Mouse (Mus musculus): ENCODE data around the gene Ttc28. TPM values are rescaled to one million over a fixed set of nuclear protein-coding genes. Genes with fewer than 3 reads are reported as not detected.

Gene Ttc28
- polyA plus RNA-seq, 1 experiment from 2014 or later, result 17.6 TPM

DNA sequence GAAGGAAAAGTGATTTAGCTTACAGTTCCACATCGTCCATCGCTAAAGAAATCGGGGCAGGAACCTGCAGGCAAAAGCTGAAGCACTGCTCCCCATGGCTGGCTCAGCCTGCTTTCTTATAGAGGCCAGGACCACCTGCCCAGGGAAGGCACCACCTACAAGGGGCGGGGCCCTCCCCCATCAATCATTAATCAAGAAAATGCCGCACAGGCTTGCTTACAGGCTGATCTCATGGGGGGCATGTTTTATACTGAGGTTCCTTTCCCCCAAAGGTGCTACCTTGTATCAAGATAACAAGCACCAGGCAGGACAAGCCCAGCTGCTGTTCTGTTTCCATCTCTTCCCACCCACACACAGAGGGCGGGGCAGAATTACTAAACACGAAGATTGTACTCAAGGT lies 419.1 kb downstream of the Ttc28 start:
- no peaks in the 10 kb centered on the region for H3K36me3 ChIP-seq
- H3K9me3 ChIP-seq, result no peaks in the 10 kb centered on the region
- no peak for ATAC-seq (ENCODE audit: low FRiP score, low read depth)
- H3K4me1 ChIP-seq, result peaks cover 8% of the 10 kb centered on the region
- H3K27ac ChIP-seq, result no peak overlapping the region
- 49% methylated on average over 7 of the region's 7 CpGs for WGBS
- no peaks in the 10 kb centered on the region for H3K27me3 ChIP-seq
- H3K4me3 ChIP-seq, result no peak overlapping the region
- no peak overlapping the region for H3K4me2 ChIP-seq (replicated peaks)
- H3K9ac ChIP-seq, result no peak overlapping the region

- Histone ChIP-seq H3K4me1 (peaks cover 11% of the 10 kb centered on the region), H3K4me2 (replicated peaks) (no peak overlapping the region), H3K9me3 (peaks cover 6% of the 10 kb centered on the region), H3K9ac (no peak overlapping the region), H3K27me3 (no peaks in the 10 kb centered on the region), H3K27ac (no peak overlapping the region), H3K36me3 (no peaks in the 10 kb centered on the region), H3K4me3 (no peak overlapping the region)
- no peak for ATAC-seq (ENCODE audit: low FRiP score, low read depth)
- 68% methylated on average over 8 of the region's 8 CpGs for WGBS
These were observed 421.2 kb downstream of the Ttc28 start for GRCm38 (mm10) chr5:111300776-111301175.

DNA sequence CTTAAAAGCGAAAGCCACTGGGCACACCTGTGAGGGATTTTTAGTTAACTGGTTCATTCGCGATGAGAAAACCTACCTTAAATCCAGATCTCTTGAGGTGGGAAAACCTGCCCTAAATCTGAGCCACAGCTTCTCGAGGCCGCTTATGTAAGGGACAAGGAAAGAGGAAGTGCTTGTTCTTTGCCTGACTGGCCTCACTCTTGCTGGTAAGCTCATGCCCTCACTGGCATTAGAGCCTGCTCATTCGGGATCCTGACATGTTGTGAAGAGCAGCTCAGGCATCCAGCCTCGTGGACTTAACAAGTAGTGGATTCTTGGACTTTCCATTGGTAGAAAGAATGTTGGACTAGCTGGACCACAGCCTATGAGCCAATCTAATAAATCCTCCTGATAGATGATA lies 422.1 kb downstream of the Ttc28 start:
- H3K27me3 ChIP-seq, result no peaks in the 10 kb centered on the region
- H3K9me3 ChIP-seq, result peaks cover 6% of the 10 kb centered on the region
- no peak overlapping the region for H3K4me2 ChIP-seq (replicated peaks)
- peaks cover 11% of the 10 kb centered on the region for H3K4me1 ChIP-seq
- no peaks in the 10 kb centered on the region for H3K36me3 ChIP-seq
- WGBS, result 76% methylated on average over 7 of the region's 7 CpGs
- H3K4me3 ChIP-seq, result no peak overlapping the region
- H3K27ac ChIP-seq, result no peak overlapping the region
- ATAC-seq (ENCODE audit: low FRiP score, low read depth), result no peak
- H3K9ac ChIP-seq, result no peak overlapping the region

- no peak for ATAC-seq (ENCODE audit: low FRiP score, low read depth)
- H3K27me3 ChIP-seq, result no peaks in the 10 kb centered on the region
- peaks cover 6% of the 10 kb centered on the region for H3K9me3 ChIP-seq
- peaks cover 11% of the 10 kb centered on the region for H3K4me1 ChIP-seq
- H3K36me3 ChIP-seq, result no peaks in the 10 kb centered on the region
- WGBS, result 89% methylated on average over 3 of the region's 3 CpGs
- no peak overlapping the region for H3K9ac ChIP-seq
- H3K4me3 ChIP-seq, result no peak overlapping the region
- H3K4me2 ChIP-seq (replicated peaks), result no peak overlapping the region
- no peak overlapping the region for H3K27ac ChIP-seq
These were observed 425.1 kb downstream of the Ttc28 start for GRCm38 (mm10) chr5:111304730-111305129.

DNA sequence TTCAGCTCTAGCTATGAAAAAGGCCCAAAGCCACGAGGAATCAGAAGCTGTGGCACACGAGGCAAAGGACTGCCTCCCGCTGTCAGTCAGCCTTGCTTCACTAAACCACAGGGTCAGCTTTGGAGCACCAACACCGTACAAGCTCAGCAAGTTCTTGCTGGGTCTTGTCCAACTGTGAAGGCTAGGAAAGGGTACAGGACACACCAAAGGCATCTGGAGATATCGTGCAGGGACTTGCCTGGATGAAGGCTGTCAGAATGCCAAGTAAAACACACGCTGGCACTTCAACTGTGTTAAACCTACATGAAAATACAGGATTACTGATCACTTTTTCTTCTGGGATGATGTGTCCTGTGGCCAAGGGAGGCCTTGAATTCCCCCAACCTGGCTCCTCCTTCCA lies 430.6 kb downstream of the Ttc28 start:
- no peak for ATAC-seq (ENCODE audit: low FRiP score, low read depth)
- Histone ChIP-seq H3K9ac (no peak overlapping the region), H3K4me3 (no peak overlapping the region), H3K9me3 (peaks cover 12% of the 10 kb centered on the region), H3K4me2 (replicated peaks) (no peak overlapping the region), H3K36me3 (no peaks in the 10 kb centered on the region), H3K4me1 (no peaks in the 10 kb centered on the region), H3K27me3 (no peaks in the 10 kb centered on the region), H3K27ac (no peak overlapping the region)
- 75% methylated on average over 6 of the region's 6 CpGs for WGBS

GRCm38 (mm10) chr5:111313833-111314232 lies 434.2 kb downstream of the Ttc28 start:
- Histone ChIP-seq H3K4me2 (replicated peaks) (no peak overlapping the region), H3K36me3 (no peaks in the 10 kb centered on the region), H3K27me3 (no peaks in the 10 kb centered on the region), H3K4me3 (no peak overlapping the region), H3K4me1 (no peaks in the 10 kb centered on the region), H3K9me3 (0 out of 2 replicates have a peak, but pooled peaks cover 9% of the 10 kb centered on the region), H3K9ac (no peak overlapping the region), H3K27ac (no peak overlapping the region)
- 92% methylated on average over 9 of the region's 9 CpGs for WGBS
- ATAC-seq (ENCODE audit: low FRiP score, low read depth), result no peak

DNA sequence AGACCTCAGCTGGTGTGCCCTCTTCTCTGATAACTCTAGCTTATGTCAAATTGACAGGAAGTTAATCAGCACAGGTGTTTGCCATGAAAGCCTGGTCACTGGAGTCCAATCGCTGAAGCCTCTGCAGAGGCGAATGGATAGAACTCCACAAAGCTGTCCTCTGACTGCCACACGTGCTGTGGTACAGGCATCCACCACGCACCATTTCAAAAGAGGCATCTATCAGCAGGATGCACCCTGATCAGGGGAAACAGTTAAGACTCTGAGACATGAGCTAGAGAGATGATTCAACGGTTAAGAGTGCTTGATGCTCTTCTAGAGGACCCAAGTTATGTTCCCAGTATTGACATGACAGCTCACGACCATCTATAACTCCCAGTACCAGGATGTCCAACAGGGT lies 435.5 kb downstream of the Ttc28 start:
- WGBS, result 87% methylated on average over 6 of the region's 6 CpGs
- ATAC-seq (ENCODE audit: low FRiP score, low read depth), result no peak
- no peak overlapping the region for H3K4me2 ChIP-seq (replicated peaks)

GRCm38 (mm10) chr5:111317526-111317925 lies 437.9 kb downstream of the Ttc28 start:
- Histone ChIP-seq H3K4me1 (no peaks in the 10 kb centered on the region), H3K9me3 (0 out of 2 replicates have a peak, but pooled peaks cover 9% of the 10 kb centered on the region), H3K4me3 (no peak overlapping the region), H3K36me3 (no peaks in the 10 kb centered on the region), H3K27ac (no peak overlapping the region), H3K4me2 (replicated peaks) (no peak overlapping the region), H3K27me3 (no peaks in the 10 kb centered on the region), H3K9ac (no peak overlapping the region)
- 62% methylated on average over 3 of the region's 3 CpGs for WGBS
- ATAC-seq (ENCODE audit: low FRiP score, low read depth), result no peak

More for the DNA sequence above, 435.5 kb downstream of the Ttc28 start:
- H3K36me3 ChIP-seq, result no peaks in the 10 kb centered on the region
- no peaks in the 10 kb centered on the region for H3K4me1 ChIP-seq
- H3K27me3 ChIP-seq, result no peaks in the 10 kb centered on the region
- no peak overlapping the region for H3K9ac ChIP-seq
- H3K27ac ChIP-seq, result no peak overlapping the region
- H3K9me3 ChIP-seq, result 0 out of 2 replicates have a peak, but pooled peaks cover 9% of the 10 kb centered on the region
- no peak overlapping the region for H3K4me3 ChIP-seq

DNA sequence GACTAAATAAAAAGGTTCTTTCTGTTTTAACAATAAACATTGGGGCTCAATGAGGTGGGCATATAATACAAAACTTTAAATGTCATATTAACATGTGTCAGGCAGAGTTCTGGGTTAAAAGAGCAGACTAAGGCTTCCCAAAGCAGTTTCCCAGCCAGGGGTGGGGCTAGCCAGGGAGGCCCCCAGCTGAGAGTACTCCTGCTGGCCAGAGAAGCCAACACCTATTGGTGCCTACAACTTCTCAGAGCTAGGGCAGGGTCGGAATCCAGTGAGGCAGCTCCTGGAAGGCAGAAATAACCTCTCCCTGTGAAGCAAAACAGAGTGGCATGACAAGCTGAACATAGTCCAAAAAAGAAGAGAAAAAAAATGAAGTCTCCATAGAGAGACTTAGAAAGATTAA lies 439.3 kb downstream of the Ttc28 start:
- H3K4me1 ChIP-seq, result no peaks in the 10 kb centered on the region
- no peaks in the 10 kb centered on the region for H3K27me3 ChIP-seq
- H3K27ac ChIP-seq, result no peak overlapping the region
- no peak for ATAC-seq (ENCODE audit: low FRiP score, low read depth)
- H3K4me3 ChIP-seq, result no peak overlapping the region
- 0 out of 2 replicates have a peak, but pooled peaks cover 1% of the 10 kb centered on the region for H3K9me3 ChIP-seq
- H3K36me3 ChIP-seq, result no peaks in the 10 kb centered on the region
- WGBS, result 63% methylated on average over 1 of the region's 1 CpGs
- no peak overlapping the region for H3K9ac ChIP-seq
- no peak overlapping the region for H3K4me2 ChIP-seq (replicated peaks)

GRCm38 (mm10) chr5:111325813-111326212 lies 446.2 kb downstream of the Ttc28 start:
- WGBS, result 22% methylated on average over 1 of the region's 1 CpGs
- no peak for ATAC-seq (ENCODE audit: low FRiP score, low read depth)
- Histone ChIP-seq H3K4me2 (replicated peaks) (no peak overlapping the region), H3K27me3 (no peaks in the 10 kb centered on the region), H3K36me3 (no peaks in the 10 kb centered on the region), H3K4me3 (no peak overlapping the region), H3K4me1 (peaks cover 5% of the 10 kb centered on the region; the same call in 1 of the 2 replicates), H3K27ac (no peak overlapping the region), H3K9me3 (0 out of 2 replicates have a peak, but pooled peaks cover 4% of the 10 kb centered on the region), H3K9ac (no peak overlapping the region)

- H3K9me3 ChIP-seq, result 0 out of 2 replicates have a peak, but pooled peaks cover 4% of the 10 kb centered on the region
- 80% methylated on average over 7 of the region's 7 CpGs for WGBS
- no peaks in the 10 kb centered on the region for H3K36me3 ChIP-seq
- H3K4me2 ChIP-seq (replicated peaks), result no peak overlapping the region
- no peak overlapping the region for H3K4me3 ChIP-seq
- peaks cover 17% of the 10 kb centered on the region for H3K4me1 ChIP-seq
- no peak for ATAC-seq (ENCODE audit: low FRiP score, low read depth)
- H3K27ac ChIP-seq, result no peak overlapping the region
- H3K27me3 ChIP-seq, result no peaks in the 10 kb centered on the region
- no peak overlapping the region for H3K9ac ChIP-seq
These were observed 447.8 kb downstream of the Ttc28 start for GRCm38 (mm10) chr5:111327420-111327819.

GRCm38 (mm10) chr5:111329782-111330416 lies 450.3 kb downstream of the Ttc28 start:
- Histone ChIP-seq H3K9ac (peak overlapping the region; percentile 95), H3K27me3 (no peaks in the 10 kb centered on the region), H3K4me1 (peaks cover 19% of the 10 kb centered on the region), H3K4me2 (replicated peaks) (peak overlapping the region; percentile 78), H3K4me3 (peak overlapping the region; percentile 95), H3K27ac (peak overlapping the region; percentile 72), H3K36me3 (peaks cover 20% of the 10 kb centered on the region), H3K9me3 (0 out of 2 replicates have a peak, but pooled peaks cover 4% of the 10 kb centered on the region)
- peak; percentile 35 for ATAC-seq (ENCODE audit: low FRiP score, low read depth)
- 28% methylated on average over 10 of the region's 10 CpGs for WGBS

All from limb, embryonic 13.5 days (tissue).